Mouse (Mus musculus): ENCODE measurements around the gene Hexdc.

The Hexdc gene

GRCm38 (mm10) chr11:121228129-121229017 lies 24.1 kb downstream of the Hexdc start:
- no peak for DNase-seq (ENCODE audit: low spot score)

- DNase-seq (ENCODE audit: low spot score), result peak; percentile 70
Observed at GRCm38 (mm10) chr11:121229018-121229439, 24.8 kb downstream of the Hexdc start, which contains the start of gene Cybc1. TSS of gene Cybc1 (minus strand) at chr11:121229322.

DNA sequence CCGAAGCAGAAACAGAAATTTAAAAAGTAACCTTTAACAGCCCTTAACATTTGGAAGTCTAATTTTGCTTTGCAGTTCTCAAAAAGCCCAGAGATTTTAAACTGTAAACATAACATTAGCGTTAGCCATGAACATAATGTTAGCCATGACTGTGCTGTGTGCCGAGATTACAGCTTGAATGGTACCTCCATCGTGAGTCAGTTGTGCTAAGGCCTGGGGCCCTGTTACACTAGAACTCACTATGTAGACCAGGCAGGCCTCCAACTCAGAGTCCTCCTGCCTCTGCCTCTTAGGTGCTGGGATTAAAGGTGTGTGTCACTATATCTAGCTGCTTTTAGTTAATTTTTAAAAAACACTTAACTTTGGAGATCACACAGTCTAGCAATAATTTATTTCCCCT lies 27.0 kb downstream of the Hexdc start:
- no peak for DNase-seq (ENCODE audit: low spot score)

DNA sequence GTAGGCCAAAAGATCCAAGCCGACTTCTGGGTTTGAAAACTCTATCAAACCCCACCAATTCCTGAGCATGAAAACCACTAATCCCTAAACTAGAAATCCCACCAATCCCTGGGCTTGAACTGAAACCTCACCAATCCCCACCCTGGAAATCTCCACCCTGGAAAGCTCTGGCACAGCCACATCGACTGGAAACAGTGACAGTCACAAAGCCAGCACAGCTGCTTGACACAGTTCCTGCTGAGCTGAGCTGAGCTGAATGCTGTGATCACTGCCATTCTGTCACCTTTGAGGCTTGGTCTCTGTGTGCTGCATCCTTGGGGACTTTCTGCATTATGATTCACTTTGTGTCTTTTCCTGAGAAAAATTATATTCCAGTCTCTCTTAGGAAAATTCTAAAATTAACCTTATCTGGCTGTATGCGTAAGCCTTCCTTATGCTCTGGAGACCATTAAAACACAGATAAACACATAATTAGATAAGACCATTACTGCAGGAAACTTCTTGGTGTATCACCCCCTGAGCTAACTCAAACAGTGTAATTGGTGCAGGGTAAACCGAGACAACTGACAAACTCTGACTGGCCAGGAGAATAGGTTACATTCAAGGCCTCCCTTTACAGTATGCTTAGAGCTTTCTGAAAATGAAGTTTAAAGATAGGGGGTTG lies 27.5 kb downstream of the Hexdc start:
- DNase-seq (ENCODE audit: low spot score), result no peak

GRCm38 (mm10) chr11:121232706-121233105 lies 28.5 kb downstream of the Hexdc start:
- DNase-seq (ENCODE audit: low spot score), result no peak

DNA sequence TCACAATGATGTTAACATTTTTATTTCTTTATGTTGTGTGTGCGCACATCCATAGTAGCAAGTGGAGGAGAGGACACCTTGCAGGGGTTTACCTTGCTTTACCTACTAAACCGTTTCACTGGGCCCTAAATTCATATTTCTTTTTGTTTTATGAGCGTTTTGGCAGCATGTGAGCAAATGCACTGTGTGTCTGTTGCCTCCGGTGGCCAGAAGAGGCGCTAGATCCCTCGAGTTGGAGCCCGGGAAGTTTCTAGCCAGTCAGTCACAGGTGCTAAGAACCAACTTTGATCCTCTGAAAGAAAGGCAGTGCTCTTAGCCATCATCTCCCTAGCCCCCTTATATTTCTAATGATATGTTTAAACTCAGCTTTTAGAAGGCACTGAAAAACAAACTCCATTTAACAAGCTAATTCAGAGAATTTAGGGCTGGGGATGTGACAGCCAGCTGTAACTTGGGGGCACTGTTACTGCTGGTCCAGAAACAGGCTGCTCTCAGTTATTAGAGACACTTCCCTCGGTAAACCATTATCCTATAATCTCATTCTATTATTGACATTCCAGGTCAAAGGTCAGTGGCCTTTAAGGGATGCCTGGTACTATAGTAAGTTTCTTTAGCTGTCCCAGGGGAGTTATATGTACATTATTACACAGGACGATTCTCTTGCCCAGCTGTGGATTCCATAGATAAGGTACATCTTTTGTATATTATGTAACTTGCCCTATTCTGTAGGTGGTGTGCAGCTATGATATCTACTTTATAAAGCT lies 31.4 kb downstream of the Hexdc start:
- DNase-seq (ENCODE audit: low spot score), result no peak

- DNase-seq (ENCODE audit: low spot score), result peak; percentile 100
Observed at GRCm38 (mm10) chr11:121236564-121237344, 32.5 kb downstream of the Hexdc start, which contains the start of gene Narf. TSS of gene Narf (plus strand) at chr11:121237253.

- peak; percentile 39 for DNase-seq (ENCODE audit: low spot score)
Observed at GRCm38 (mm10) chr11:121237345-121238128, 33.3 kb downstream of the Hexdc start.

- no peak for DNase-seq (ENCODE audit: low spot score)
Observed at GRCm38 (mm10) chr11:121239669-121240068, 35.4 kb downstream of the Hexdc start.

DNA sequence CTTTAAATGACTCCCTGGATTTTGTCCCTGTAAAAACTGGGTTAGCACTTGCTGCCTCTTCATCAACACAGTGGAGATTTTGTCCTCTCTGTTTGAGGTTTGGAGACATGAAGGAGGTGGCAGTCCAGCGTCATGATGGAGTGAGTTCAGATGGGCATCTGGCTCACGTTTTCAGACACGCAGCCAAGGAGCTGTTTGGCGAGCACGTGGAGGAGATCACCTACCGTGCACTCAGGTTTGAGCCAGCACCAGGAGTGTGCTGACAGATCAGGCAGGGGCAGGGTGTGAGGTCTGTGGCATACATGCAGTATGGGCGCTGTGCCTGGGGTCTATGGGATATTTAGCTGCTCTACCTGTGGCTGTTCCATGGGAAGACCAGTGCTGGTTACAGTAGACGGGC lies 46.0 kb downstream of the Hexdc start:
- no peak for DNase-seq (ENCODE audit: low spot score)

DNA sequence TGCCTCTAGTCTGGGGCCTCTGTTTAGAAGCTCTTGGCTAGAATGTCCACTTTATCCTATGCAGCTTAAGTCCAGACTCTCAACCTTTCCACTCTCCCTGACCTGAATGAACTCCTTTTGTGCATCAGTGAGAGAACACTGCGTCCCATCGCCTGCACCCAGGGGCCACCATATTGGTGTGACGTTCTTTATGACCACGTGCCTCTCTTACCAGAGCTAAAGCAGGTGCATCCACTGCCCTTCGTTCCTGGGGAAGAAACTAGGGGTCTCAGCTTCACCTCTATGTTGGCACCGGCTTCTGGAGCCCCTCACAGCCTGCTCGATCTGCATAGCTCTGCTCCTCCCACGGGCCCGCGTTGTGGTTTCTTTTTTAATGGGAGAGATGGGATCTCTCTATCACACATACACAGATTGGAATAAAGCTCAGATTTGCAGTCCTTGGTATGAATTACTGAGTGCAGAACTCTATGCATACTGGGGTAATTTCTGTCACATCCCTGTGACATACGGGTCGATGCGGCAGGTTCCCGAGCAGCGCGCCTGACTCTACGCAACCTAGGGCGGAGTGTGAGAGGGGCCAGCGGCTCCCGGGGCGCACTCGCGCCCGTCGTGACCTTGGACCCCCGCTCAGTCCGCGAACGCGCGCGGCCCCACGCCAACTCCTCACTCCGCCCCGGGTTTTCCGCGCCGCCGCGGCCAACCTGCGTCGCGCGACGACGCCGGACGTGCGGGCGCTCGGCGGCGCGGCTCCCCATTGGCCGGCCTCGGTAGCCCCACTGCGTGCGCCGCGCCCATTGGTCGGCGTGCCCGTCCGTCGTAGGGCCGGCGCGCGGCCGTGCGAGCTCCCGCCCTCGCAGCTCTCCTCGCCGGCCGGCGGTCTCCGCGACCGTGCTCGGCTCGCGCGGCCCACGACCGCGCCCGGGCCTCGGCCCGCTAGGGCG lies 55.2 kb downstream of the Hexdc start, which contains the start of gene Foxk2:
TSS of gene Foxk2 (plus strand) at position 831 of the 941 bp plus-strand sequence.
- peak; percentile 91 for DNase-seq (ENCODE audit: low spot score)

- DNase-seq (ENCODE audit: low spot score), result peak; percentile 33
Observed at GRCm38 (mm10) chr11:121260211-121260906, 56.1 kb downstream of the Hexdc start.

GRCm38 (mm10) chr11:121261074-121261473 lies 56.8 kb downstream of the Hexdc start:
- no peak for DNase-seq (ENCODE audit: low spot score)
